Mouse (Mus musculus) adrenal gland, postnatal 10 days (tissue): ENCODE measurements around the gene Pus10. TPM values are rescaled to one million over a fixed set of nuclear protein-coding genes. Genes with fewer than 3 reads are reported as not detected.
"Not testable (repeated sequence)": the region's sequence is repeated elsewhere in the genome, so short reads cannot be mapped to it uniquely, and the experiment has no call there.

Source experiments
- DNase-seq: peaks from one replicate; pipeline ENCODE4 v3.0.0; 2021; ENCODE audit warnings: mixed read lengths
- total RNA-seq, 2 experiments: library from RNA; stranded (reverse); gene quantifications; 2 replicates each; pipeline ENCODE4 v1.2.3; 2021

The Pus10 gene
- total RNA-seq, 2 experiments from 2014 or later, result 23.2 to 28.7 TPM

- no peak for DNase-seq
Measured at GRCm38 (mm10) chr11:23762635-23763034, 97.2 kb downstream of the Pus10 start.

DNA sequence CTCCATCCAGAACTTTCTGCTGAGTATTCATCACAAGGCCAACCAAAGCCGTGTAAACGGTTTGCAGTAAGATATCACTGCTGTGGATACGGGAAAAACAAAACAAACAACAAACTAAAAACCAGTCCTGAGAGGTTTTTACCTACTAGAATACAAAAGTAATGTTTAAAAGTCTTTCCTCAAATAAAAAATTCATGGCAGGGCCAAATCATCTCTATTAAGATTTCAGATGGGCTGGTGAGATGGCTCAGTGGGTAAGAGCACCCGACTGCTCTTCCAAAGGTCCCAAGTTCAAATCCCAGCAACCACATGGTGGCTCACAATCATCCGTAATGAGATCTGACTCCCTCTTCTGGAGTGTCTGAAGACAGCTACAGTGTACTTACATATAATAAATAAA lies 101.9 kb downstream of the Pus10 start:
- DNase-seq, result not testable (repeated sequence)

DNA sequence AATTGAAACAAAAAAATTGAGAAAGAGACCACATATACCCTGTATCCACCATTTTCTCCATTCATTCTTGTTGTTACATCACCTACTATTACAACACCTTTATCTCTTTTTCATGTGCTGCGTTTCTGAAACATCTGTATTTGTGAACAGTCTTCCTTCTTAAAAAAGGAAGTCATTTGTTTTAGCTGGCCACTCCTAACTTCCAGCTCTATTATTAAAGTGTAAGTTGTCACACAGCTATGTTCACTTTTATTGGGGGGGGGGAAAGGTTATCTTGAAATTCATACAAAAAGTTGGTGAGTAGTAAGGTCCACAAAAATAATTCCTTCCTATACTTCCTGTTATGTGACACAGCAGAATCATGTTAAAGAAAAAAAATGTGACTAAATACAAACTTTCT lies 102.5 kb downstream of the Pus10 start:
- DNase-seq, result no peak

DNA sequence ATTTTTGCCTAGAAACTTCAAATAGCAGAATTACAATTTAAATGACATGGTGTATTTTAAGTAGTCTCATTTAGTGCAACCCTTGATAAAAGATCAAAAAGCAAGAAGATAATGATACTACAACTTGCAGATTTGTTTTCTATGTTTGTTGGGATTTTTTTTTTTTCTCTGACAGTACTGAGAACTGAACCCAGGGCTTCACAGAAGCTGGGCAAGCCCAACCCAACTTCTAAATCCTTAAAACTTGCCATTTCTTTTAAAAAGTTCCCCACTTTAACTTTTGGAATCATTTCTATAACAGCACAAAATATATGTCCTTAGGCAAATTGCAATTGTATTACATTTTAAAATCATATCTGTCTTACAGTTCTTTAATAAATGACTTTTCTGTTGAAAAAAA lies 103.6 kb downstream of the Pus10 start:
- no peak for DNase-seq

DNA sequence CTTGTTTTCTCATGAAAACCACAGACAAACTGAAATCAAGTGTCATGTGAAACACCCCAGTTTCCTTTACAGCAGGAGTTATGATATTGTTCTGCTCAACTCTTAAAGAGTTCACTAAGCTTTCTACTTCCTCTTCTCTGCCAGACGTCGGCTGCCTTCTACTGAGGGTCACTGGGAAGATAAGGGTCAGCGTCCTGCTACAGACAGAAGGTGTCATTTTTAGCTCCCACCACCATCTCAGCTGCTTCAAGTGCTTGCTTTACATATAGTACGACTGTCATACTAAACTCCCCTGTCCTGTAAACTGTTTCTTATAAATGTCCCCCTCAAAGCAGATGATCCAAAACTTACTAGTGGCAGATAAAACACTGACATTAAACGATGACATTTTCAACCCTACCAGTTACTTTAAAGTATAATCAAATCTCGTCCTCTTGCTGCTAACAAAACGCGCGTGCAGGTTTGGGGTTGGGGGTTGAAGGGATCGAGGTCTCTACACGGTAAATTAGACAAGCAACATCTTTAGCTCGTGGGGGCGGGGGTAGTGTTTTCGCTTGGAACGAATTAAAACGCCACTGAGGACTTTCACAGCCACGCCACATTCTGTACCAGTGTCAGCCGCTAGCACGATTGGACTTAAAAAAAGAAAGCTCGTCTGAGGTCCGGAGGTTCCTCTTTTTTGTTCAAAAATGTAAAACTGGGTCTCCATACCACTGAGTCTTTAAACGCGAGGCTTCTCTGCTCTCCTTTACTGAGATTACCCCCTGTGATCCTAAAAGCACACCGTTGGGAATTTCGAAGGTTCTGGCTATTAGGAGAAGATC lies 104.4 kb downstream of the Pus10 start:
- DNase-seq, result peak; percentile 48

GRCm38 (mm10) chr11:23770510-23770759 lies 105.0 kb downstream of the Pus10 start:
- no peak for DNase-seq

DNA sequence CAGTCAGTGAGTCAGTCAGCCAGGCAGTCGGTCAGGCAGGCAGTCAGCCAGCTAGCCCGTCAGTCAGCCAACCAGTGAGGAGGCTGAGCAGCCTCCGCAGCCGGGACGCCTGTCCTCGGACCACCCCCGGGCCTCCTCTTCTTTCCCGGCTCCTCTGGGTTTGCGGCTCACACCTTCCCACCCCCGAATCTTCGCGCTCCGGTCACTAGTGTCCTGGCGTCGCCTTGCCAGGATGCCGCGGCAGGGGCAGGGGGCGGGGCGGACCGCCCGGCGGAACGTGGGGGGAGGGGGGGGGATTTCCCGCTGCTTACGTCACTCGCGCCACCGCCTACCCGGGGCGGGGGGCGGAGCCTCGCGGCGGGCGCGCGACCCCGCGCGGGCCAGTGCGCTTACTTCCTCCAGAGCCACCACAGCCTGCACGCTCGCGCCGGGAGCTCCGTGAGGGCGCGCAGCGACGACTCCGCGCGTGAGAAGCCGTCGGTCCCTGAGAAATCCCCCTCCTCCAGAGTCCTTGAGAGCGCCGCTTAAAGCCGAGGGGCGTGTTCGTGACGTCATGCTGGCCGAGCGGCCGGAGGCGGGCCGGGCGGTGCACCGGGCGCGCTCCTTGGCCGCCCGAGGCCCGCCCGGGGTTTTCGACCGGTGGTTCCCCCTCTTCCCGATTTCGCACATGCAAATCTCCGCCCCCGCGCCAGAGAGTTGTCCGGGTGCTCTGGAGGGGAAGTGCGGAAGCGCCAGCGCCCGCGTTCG lies 105.5 kb downstream of the Pus10 start, which contains the start of gene Rel:
TSS of gene Rel (minus strand) at position 211 of the 747 bp plus-strand sequence.
- peak; percentile 94 for DNase-seq

- no peak for DNase-seq
Measured at GRCm38 (mm10) chr11:23771507-23772097, 106.1 kb downstream of the Pus10 start.

DNA sequence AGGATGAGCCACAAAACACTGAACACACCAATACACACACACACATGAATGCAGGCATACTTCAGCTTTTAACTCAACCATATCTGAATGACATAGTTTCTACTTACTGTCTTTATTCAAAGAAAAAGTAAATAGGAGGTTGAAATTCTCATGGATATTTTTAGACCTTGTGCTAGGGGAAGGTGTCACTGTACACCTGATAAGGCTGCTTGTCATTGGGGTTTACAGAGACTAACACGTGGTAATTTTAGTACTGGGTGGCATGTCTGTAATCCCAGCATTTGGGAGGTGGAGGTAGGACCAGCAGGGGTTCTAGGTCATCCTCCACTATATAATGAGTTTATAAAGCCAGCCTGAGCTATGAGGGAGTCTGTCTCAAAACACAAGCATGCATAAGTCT lies 107.0 kb downstream of the Pus10 start:
- no peak for DNase-seq

- no peak for DNase-seq
Measured at GRCm38 (mm10) chr11:23778787-23779201, 113.3 kb downstream of the Pus10 start.

- no peak for DNase-seq
Measured at GRCm38 (mm10) chr11:23782038-23782437, 116.6 kb downstream of the Pus10 start.

Other genes with a start within 250 kb of the Pus10 start
- gene Ahsa2, start 167.6 kb upstream of the Pus10 start, total RNA-seq, result 10 to 100 TPM; 39.5 to 41.6 TPM
- under 1 TPM in 1 of 2 experiments, not detected in 1; 0.36 TPM for gene 1700093K21Rik, start 144.5 kb upstream of the Pus10 start, total RNA-seq
- gene 0610010F05Rik, start 32.0 kb upstream of the Pus10 start, total RNA-seq, result 10 to 100 TPM; 16.3 to 17.9 TPM
- gene Pex13, start 285 bp downstream of the Pus10 start, total RNA-seq, result 10 to 100 TPM; 56.8 to 59.9 TPM
- 1 to 10 TPM; 5.3 TPM for gene Rel, start 105.3 kb downstream of the Pus10 start, total RNA-seq
- gene Papolg, start 229.6 kb downstream of the Pus10 start, total RNA-seq, result 10 to 100 TPM in 1 of 2 experiments, 1 to 10 TPM in 1; 9.8 to 11.1 TPM